Mouse (Mus musculus) Patski (cell line): ENCODE data around the gene Mrpl2. TPM values are rescaled to one million over a fixed set of nuclear protein-coding genes. Genes with fewer than 3 reads are reported as not detected.

Experiments used
- ATAC-seq: fragments of 100-300 bp; one replicate; pipeline ENCODE4 v1.8.0; 2021
- CTCF ChIA-PET: fragments of 350-600 bp; sonication (Branson Sonifier 250); formaldehyde crosslinking; loops from one replicate; lab custom pipeline; 2022; ENCODE audit warnings: inconsistent platforms; lab: Charles Lee
- POLR2A ChIA-PET: fragments of 350-600 bp; sonication (Branson Sonifier 250); formaldehyde crosslinking; loops from one replicate; lab custom pipeline; 2022; ENCODE audit warnings: antibody characterized with exemption, inconsistent platforms; lab: Charles Lee
- DNase-seq: peaks from one replicate; pipeline ENCODE4 v3.0.0-alpha.2; 2011; ENCODE audit warnings: low read depth, low spot score
- H3K27me3 ChIP-seq: fragments of 371-371 bp; one replicate; pipeline ENCODE4 v1.5.1; 2021
- CTCF ChIP-seq: fragments of 100-300 bp; IDR thresholded peaks from one replicate; pipeline ENCODE4 v1.5.1; 2021
- in situ Hi-C: fragments of 300-500 bp; cut with MboI; formaldehyde crosslinking; loops from 3 replicates; pipeline ENCODE4 v1.11.1; 2018; ENCODE audit warnings: low pct_unique_long_range_greater_than_20kb, mixed read lengths
- polyA plus RNA-seq: library from polyadenylated mRNA; unstranded; gene quantifications from one replicate; pipeline ENCODE4 v1.2.3, GENCODE M21; 2021

Gene Mrpl2
- polyA plus RNA-seq, 1 experiment from 2014 or later: 124 TPM

DNA sequence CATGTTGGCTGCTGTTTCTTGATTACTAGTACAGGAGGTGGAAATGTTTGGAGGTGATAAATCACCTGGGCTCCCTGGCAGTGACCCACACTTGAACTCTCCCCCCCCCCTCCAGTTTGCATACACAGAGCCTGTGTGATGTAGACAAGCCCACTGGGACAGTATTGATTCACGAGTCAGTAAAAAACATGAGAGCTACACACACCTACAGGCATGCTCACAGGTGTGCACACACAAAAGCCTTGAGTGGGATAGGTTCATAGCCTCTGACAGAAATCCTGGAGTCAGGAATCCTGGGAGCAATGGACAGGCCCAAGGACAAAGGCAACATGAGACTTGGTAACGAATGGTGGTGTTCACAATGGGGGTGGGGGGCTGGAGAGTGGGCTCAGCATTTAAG, 33.8 kb upstream of the Mrpl2 start:
- no peaks in the 10 kb centered on the region for H3K27me3 ChIP-seq
- no peak for DNase-seq
- ChIA-PET POLR2A (interaction anchor here (0.6 to 1.0 kb wide), 2 partner anchors 13 to 33 kb away, joined by 3 read pairs; no protein-coding TSS in a partner anchor), CTCF (no interaction called here)
- no peak for TF ChIP-seq CTCF
- no peak for ATAC-seq
- in situ Hi-C loops: no loop called here

GRCm38 (mm10) chr17:46612820-46613219, 33.2 kb upstream of the Mrpl2 start:
- ChIA-PET CTCF (no interaction called here), POLR2A (interaction anchor here (0.6 to 1.0 kb wide), 2 partner anchors 13 to 32 kb away, joined by 3 read pairs; no protein-coding TSS in a partner anchor)
- peak; percentile 36 for ATAC-seq
- no peaks in the 10 kb centered on the region for H3K27me3 ChIP-seq
- in situ Hi-C loops: no loop called here
- DNase-seq: peak; percentile 38
- no peak for TF ChIP-seq CTCF

DNA sequence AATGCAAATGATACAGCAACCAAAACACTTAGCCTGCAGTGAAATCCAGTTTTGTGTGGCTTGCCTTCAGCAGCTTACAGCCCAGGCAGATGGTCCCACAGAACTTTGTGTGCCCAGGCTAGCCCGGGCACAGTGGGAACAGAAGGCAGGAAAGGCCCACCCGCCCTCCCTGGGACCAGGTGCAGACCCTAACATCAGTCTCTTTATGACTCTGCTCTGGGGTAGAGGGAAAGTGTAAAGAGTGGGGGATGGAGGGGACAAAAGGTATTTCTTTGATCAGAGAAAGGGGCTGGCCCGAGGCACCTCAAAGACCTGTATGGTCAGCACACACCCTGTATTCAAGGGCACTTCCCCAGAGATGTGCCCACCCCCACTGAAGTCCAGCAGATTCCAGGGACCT, 32.8 kb upstream of the Mrpl2 start:
- POLR2A ChIA-PET: interaction anchor here (1.0 kb wide), 1 partner anchor 32 kb away, joined by 3 read pairs; no protein-coding TSS in a partner anchor
- no peak for ATAC-seq
- CTCF ChIA-PET: no interaction called here
- H3K27me3 ChIP-seq: no peaks in the 10 kb centered on the region
- no peak for DNase-seq
- TF ChIP-seq CTCF: no peak
- in situ Hi-C loops: no loop called here

- POLR2A ChIA-PET: no interaction called here
- no peak for DNase-seq
- ATAC-seq: no peak
- in situ Hi-C loops: no loop called here
- CTCF ChIA-PET: no interaction called here
- H3K27me3 ChIP-seq: no peaks in the 10 kb centered on the region
- TF ChIP-seq CTCF: no peak
Observed at GRCm38 (mm10) chr17:46617799-46618198, 28.2 kb upstream of the Mrpl2 start.

DNA sequence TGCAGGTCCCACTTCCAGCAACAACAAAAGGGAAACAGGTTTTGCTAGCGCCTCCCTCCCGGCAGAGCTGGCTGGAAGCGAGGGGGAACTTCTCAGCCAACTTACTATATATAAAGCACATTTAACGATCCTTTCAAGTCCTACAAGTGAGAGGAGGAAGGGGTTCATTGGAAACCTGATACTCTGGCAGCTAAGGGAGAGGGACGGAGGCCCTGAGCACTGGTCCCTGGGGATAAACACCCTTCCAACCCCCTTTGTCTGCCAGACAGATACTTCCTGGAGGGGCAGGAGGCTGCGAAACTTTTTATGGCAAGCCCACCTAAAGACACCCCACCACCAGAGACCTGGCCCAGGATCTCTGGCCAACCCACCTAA, 27.6 kb upstream of the Mrpl2 start:
- no peak for DNase-seq

GRCm38 (mm10) chr17:46618769-46619682, 27.0 kb upstream of the Mrpl2 start:
- DNase-seq (no peak), ATAC-seq (no peak)
- in situ Hi-C loops: no loop called here
- no peaks in the 10 kb centered on the region for H3K27me3 ChIP-seq
- ChIA-PET CTCF (no interaction called here), POLR2A (interaction anchor here (1.2 kb wide), 1 partner anchor 8 kb away, joined by 4 read pairs; no protein-coding TSS in a partner anchor)
- no peak for TF ChIP-seq CTCF

More for the DNA sequence above, 27.6 kb upstream of the Mrpl2 start:
- no peaks in the 10 kb centered on the region for H3K27me3 ChIP-seq
- in situ Hi-C loops: no loop called here
- ChIA-PET POLR2A (interaction anchor here (1.2 kb wide), 1 partner anchor 9 kb away, joined by 4 read pairs; no protein-coding TSS in a partner anchor), CTCF (no interaction called here)
- TF ChIP-seq CTCF: no peak
- ATAC-seq: no peak

- H3K27me3 ChIP-seq: no peaks in the 10 kb centered on the region
- in situ Hi-C loops: no loop called here
- ATAC-seq (no peak), DNase-seq (no peak)
- no peak for TF ChIP-seq CTCF
- POLR2A ChIA-PET: no interaction called here
- CTCF ChIA-PET: interaction anchor here (1.0 kb wide), 1 partner anchor 34 kb away, joined by 4 read pairs; no protein-coding TSS in a partner anchor
Observed at GRCm38 (mm10) chr17:46619683-46620357, 26.2 kb upstream of the Mrpl2 start.

DNA sequence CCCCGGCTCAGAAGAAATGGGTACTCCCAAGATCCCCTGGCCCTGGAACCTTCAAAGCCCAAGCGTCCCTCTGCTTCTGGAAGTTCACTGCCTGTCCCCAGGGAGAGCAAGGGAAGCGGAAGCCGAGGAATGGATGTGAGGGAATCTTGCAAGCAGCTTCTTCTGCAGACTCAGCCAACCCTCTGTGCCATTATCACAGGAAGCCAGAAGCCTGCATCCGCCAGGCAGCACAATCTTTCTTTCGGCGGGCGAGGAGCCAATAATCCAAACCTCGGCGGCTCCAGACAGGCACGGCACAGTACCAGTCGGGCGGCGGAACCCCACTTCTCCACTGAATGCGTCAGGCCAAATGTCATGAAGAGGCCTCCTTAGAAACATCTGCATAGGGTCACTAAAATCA, 24.7 kb upstream of the Mrpl2 start:
- no peaks in the 10 kb centered on the region for H3K27me3 ChIP-seq
- ChIA-PET POLR2A (interaction anchor here (0.6 to 1.0 kb wide), 5 partner anchors 12 to 935 kb away, joined by 3 to 6 read pairs (median 3); partner anchors contain the start of gene Mrpl14), CTCF (no interaction called here)
- in situ Hi-C loops: no loop called here
- TF ChIP-seq CTCF: no peak
- DNase-seq: no peak
- no peak for ATAC-seq

GRCm38 (mm10) chr17:46622269-46622668, 23.8 kb upstream of the Mrpl2 start:
- ChIA-PET POLR2A (no interaction called here), CTCF (no interaction called here)
- ATAC-seq: no peak
- no peaks in the 10 kb centered on the region for H3K27me3 ChIP-seq
- in situ Hi-C loops: no loop called here
- DNase-seq: no peak
- TF ChIP-seq CTCF: no peak

GRCm38 (mm10) chr17:46623819-46624557, 22.0 kb upstream of the Mrpl2 start:
- CTCF ChIA-PET: no interaction called here
- in situ Hi-C loops: no loop called here
- ATAC-seq: no peak

More at GRCm38 (mm10) chr17:46623819-46624557, 22.0 kb upstream of the Mrpl2 start:
- POLR2A ChIA-PET: no interaction called here
- DNase-seq: no peak
- H3K27me3 ChIP-seq: no peaks in the 10 kb centered on the region
- TF ChIP-seq CTCF: no peak
